Mouse (Mus musculus) CH12.LX (cell line): Measurements from ENCODE around the gene Obp2b.
"Not testable (repeated sequence)": the region's sequence is repeated elsewhere in the genome, so short reads cannot be mapped to it uniquely, and the experiment has no call there.

ENCODE experiments used
- CHD1 ChIP-seq: IDR thresholded peaks from 2 replicates; pipeline ENCODE4 v1.6.1; 2012; ENCODE audit warnings: low read depth, low read length, improper control_type of control experiment, inconsistent platforms
- CTCF ChIP-seq, 2 experiments: IDR thresholded peaks in 1 of 2; conservative IDR thresholded peaks in 1 of 2; 2 replicates each; pipeline ENCODE4 v1.5.1; 2011 to 2012; ENCODE audit warnings: low read depth in 2 of 2, low read length in 2 of 2, improper control_type of control experiment in 1 of 2, inconsistent platforms in 1 of 2, mild to moderate bottlenecking in 1 of 2, moderate library complexity in 1 of 2
- ETS1 ChIP-seq: conservative IDR thresholded peaks from 2 replicates; pipeline ENCODE4 v1.6.1; 2012; ENCODE audit warnings: low read depth, mild to moderate bottlenecking, inconsistent platforms, low read length, improper control_type of control experiment, moderate library complexity
- HCFC1 ChIP-seq: IDR thresholded peaks from 2 replicates; pipeline ENCODE4 v1.6.1; 2012; ENCODE audit warnings: low read depth, mild to moderate bottlenecking, inconsistent platforms, low read length, improper control_type of control experiment
- MYC ChIP-seq: IDR thresholded peaks from 2 replicates; pipeline ENCODE4 v1.6.1; 2011; ENCODE audit warnings: low read depth, mild to moderate bottlenecking, improper control_type of control experiment, low read length
- TCF12 ChIP-seq: IDR thresholded peaks from 2 replicates; pipeline ENCODE4 v1.6.1; 2014; ENCODE audit warnings: low read depth, mild to moderate bottlenecking, inconsistent platforms, low read length, improper control_type of control experiment
- ZNF384 ChIP-seq: IDR thresholded peaks from 2 replicates; pipeline ENCODE4 v1.6.1; 2012; ENCODE audit warnings: low read depth, low read length, improper control_type of control experiment, inconsistent platforms

DNA sequence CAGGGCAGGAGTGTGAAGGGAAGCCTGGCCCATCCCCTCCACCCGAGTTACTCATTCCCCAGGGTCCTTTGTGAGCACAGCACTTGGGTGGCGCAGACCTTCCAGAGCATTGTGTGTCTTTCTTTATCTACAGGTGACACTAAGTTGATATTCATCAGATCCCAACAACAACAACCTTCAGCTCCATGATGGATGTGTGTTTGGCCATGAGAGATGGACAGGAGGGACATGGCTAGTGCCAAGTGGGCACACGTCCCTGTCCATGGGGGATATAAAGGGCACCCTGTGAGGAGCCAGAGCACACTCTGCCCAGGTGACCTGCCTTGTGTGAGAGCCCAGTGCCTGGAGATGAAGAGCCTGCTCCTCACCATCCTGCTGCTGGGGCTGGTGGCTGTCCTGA, at the start of gene Obp2b:
- not testable (repeated sequence) for TF ChIP-seq CHD1; ZNF384; TCF12; HCFC1; CTCF (conservative IDR thresholded peaks at IDR 0.05 in 1 of 2, IDR thresholded peaks at IDR 0.05 in 1 of 2; ENCODE audit: low read depth in 2 of 2, low read length in 2 of 2); ETS1; MYC
